Mouse (Mus musculus) liver, embryonic 14.5 days (tissue): ENCODE data around the gene Chil1. TPM values are rescaled to one million over a fixed set of nuclear protein-coding genes. Genes with fewer than 3 reads are reported as not detected.

Experiments used
- ATAC-seq: fragments of 200-750 bp; cut with Nextera tagmentation; 2 replicates; pipeline ENCODE4 v1.8.0; 2017; ENCODE audit warnings: moderate number of reproducible peaks, mild to moderate bottlenecking, moderate library complexity; ENCODE audit not compliant: insufficient read depth
- DNase-seq, 3 experiments: peaks; one replicate each; pipeline ENCODE4 v3.0.0-alpha.2; 2012 to 2013; ENCODE audit warnings: low read depth in 3 of 3, low spot score in 3 of 3
- H3K27ac ChIP-seq: fragments of 300-500 bp; sonication (generic); 2 replicates; pipeline ENCODE4 v1.5.1; 2014; ENCODE audit warnings: moderate library complexity, mild to moderate bottlenecking, control low read depth, inconsistent platforms
- H3K27me3 ChIP-seq: fragments of 300-500 bp; sonication (generic); 2 replicates; pipeline ENCODE4 v1.6.1; 2014; ENCODE audit warnings: mild to moderate bottlenecking, low read length, moderate library complexity; ENCODE audit not compliant: control insufficient read depth, insufficient read depth
- H3K36me3 ChIP-seq: fragments of 300-500 bp; sonication (generic); replicated peaks from 2 replicates; pipeline ENCODE4 v1.6.1; 2014; ENCODE audit warnings: low read depth; ENCODE audit not compliant: control insufficient read depth, insufficient read depth
- H3K4me1 ChIP-seq, 2 experiments: fragments of 200-500 bp in 1 of 2; fragments of 300-500 bp in 1 of 2; sonication (generic) in 1 of 2; replicated peaks; 2 replicates each; pipeline ENCODE4 v1.6.1; 2012 to 2014; ENCODE audit warnings: antibody characterized with exemption in 1 of 2, inconsistent platforms in 1 of 2, low read length in 1 of 2; ENCODE audit not compliant: control insufficient read depth in 2 of 2, insufficient read depth in 2 of 2
- H3K4me2 ChIP-seq: fragments of 300-500 bp; sonication (generic); 2 replicates; pipeline ENCODE4 v1.6.1; 2014; ENCODE audit warnings: low read depth, mild to moderate bottlenecking, control low read depth, moderate library complexity
- H3K4me3 ChIP-seq, 2 experiments: fragments of 200-500 bp in 1 of 2; fragments of 300-500 bp in 1 of 2; sonication (generic) in 1 of 2; 2 replicates each; pipeline ENCODE4 v1.5.1; 2012 to 2014; ENCODE audit warnings: low read depth in 2 of 2, low read length in 2 of 2, mild to moderate bottlenecking in 2 of 2, control low read depth in 1 of 2, inconsistent platforms in 1 of 2, moderate library complexity in 1 of 2; ENCODE audit not compliant: insufficient read depth in 1 of 2
- H3K9ac ChIP-seq: fragments of 300-500 bp; sonication (generic); replicated peaks from 2 replicates; pipeline ENCODE4 v1.6.1; 2014; ENCODE audit warnings: mild to moderate bottlenecking, control low read depth, moderate library complexity
- H3K9me3 ChIP-seq: fragments of 300-500 bp; sonication (generic); 2 replicates; pipeline ENCODE4 v1.6.1; 2016; ENCODE audit warnings: low read length, mixed read lengths; ENCODE audit not compliant: control insufficient read depth
- CTCF ChIP-seq: IDR thresholded peaks from 2 replicates; pipeline ENCODE4 v1.5.1; 2016; ENCODE audit warnings: antibody characterized with exemption, low read depth, control low read depth
- EP300 ChIP-seq: IDR thresholded peaks from 2 replicates; pipeline ENCODE4 v1.6.1; 2016; ENCODE audit warnings: antibody characterized with exemption, low read depth
- WGBS: fragments of 180-500 bp; shearing (Covaris S2); extraction: QIAGEN DNeasy Blood & Tissue Kit; methylation state at CpG from one replicate; pipeline ENCODE4 v1.1.7; 2014; ENCODE audit not compliant: insufficient replicate concordance; 5-methylcytosine and 5-hydroxymethylcytosine counted together
- polyA plus RNA-seq, 2 experiments: library from polyadenylated mRNA; depleted of rRNA in 1 of 2; stranded (reverse) in 1 of 2; unstranded in 1 of 2; fragments of >200 nt; fragmentation: Nextera tagmentation in 1 of 2; extraction: Ambion mirVana in 1 of 2; gene quantifications; 2 replicates each; pipeline versions ENCODE4 v1.2.1 to v1.2.3; 2012 to 2014

Chil1 gene
- polyA plus RNA-seq, 2 experiments = 1.3 to 3.7 TPM

- Histone ChIP-seq H3K36me3 (no peaks in the 10 kb centered on the region), H3K9me3 (no peaks in the 10 kb centered on the region), H3K27me3 (no peaks in the 10 kb centered on the region), H3K4me1 (no peaks in the 10 kb centered on the region), H3K27ac (no peak overlapping the region), H3K9ac (no peak overlapping the region), H3K4me2 (no peak overlapping the region), H3K4me3 (no peak overlapping the region)
- ATAC-seq (no peak), DNase-seq (no peak)
- TF ChIP-seq EP300 (no peak), CTCF (no peak)
- 68% methylated on average over 8 of the region's 8 CpGs for WGBS
Measured at GRCm38 (mm10) chr1:134146066-134146465, 35.9 kb upstream of the Chil1 start.

GRCm38 (mm10) chr1:134150076-134150475 is 31.9 kb upstream of the Chil1 start:
- H3K27ac ChIP-seq = no peak overlapping the region
- H3K4me3 ChIP-seq = no peak overlapping the region
- 49% methylated on average over 8 of the region's 8 CpGs for WGBS
- no peaks in the 10 kb centered on the region for H3K36me3 ChIP-seq
- TF ChIP-seq EP300 (no peak), CTCF (no peak)
- H3K27me3 ChIP-seq = no peaks in the 10 kb centered on the region
- H3K9me3 ChIP-seq = no peaks in the 10 kb centered on the region
- no peak overlapping the region for H3K4me2 ChIP-seq
- no peak overlapping the region for H3K9ac ChIP-seq
- ATAC-seq (no peak), DNase-seq (no peak)
- H3K4me1 ChIP-seq = peaks cover 0 to 15% of the 10 kb centered on the region in 2 experiments; a peak in 2 of 4 replicates

GRCm38 (mm10) chr1:134150745-134151144 is 31.2 kb upstream of the Chil1 start:
- ATAC-seq = no peak
- TF ChIP-seq CTCF = no peak
- no peak for TF ChIP-seq EP300
- WGBS = 67% methylated on average over 9 of the region's 9 CpGs

GRCm38 (mm10) chr1:134151655-134152412 is 30.1 kb upstream of the Chil1 start:
- Histone ChIP-seq H3K9ac (no peak overlapping the region), H3K27ac (no peak overlapping the region), H3K4me3 (no peak overlapping the region), H3K27me3 (no peaks in the 10 kb centered on the region), H3K4me1 (peaks cover 0 to 16% of the 10 kb centered on the region in 2 experiments; a peak in 2 of 4 replicates), H3K4me2 (no peak overlapping the region), H3K9me3 (no peaks in the 10 kb centered on the region), H3K36me3 (no peaks in the 10 kb centered on the region)
- DNase-seq (peak; percentile 64 to 70 (median 65)), ATAC-seq (peak; percentile 47)
- peak; percentile 93 for TF ChIP-seq CTCF
- TF ChIP-seq EP300 = no peak
- 21% methylated on average over 13 of the region's 13 CpGs for WGBS

More at GRCm38 (mm10) chr1:134150745-134151144, 31.2 kb upstream of the Chil1 start:
- Histone ChIP-seq H3K4me1 (peaks cover 0 to 16% of the 10 kb centered on the region in 2 experiments; a peak in 2 of 4 replicates), H3K27me3 (no peaks in the 10 kb centered on the region), H3K9me3 (no peaks in the 10 kb centered on the region), H3K4me3 (no peak overlapping the region), H3K4me2 (no peak overlapping the region), H3K27ac (no peak overlapping the region), H3K36me3 (no peaks in the 10 kb centered on the region), H3K9ac (no peak overlapping the region)
- DNase-seq = no peak

GRCm38 (mm10) chr1:134152626-134153590 is 29.1 kb upstream of the Chil1 start:
- Histone ChIP-seq H3K4me2 (no peak overlapping the region), H3K9ac (no peak overlapping the region), H3K9me3 (no peaks in the 10 kb centered on the region), H3K4me1 (peaks cover 0 to 16% of the 10 kb centered on the region in 2 experiments; a peak in 2 of 4 replicates), H3K36me3 (no peaks in the 10 kb centered on the region), H3K4me3 (no peak overlapping the region), H3K27me3 (no peaks in the 10 kb centered on the region), H3K27ac (no peak overlapping the region)
- ATAC-seq (peak; percentile 77), DNase-seq (peak; percentile 11 to 29 (median 17))
- TF ChIP-seq CTCF = no peak
- TF ChIP-seq EP300 = peak; percentile 60
- WGBS = 39% methylated on average over 21 of the region's 21 CpGs
